Mouse (Mus musculus) testis, adult 2 months (tissue): ENCODE measurements around the gene Ucp2.

ENCODE experiments used
- CTCF ChIP-seq: fragments of 200-500 bp; IDR thresholded peaks from 2 replicates; pipeline ENCODE4 v1.5.1; 2012; ENCODE audit warnings: low read depth, mild to moderate bottlenecking, inconsistent platforms, low read length, moderate library complexity; ENCODE audit not compliant: control insufficient read depth, insufficient read depth, insufficient replicate concordance
- POLR2A ChIP-seq: fragments of 200-500 bp; IDR thresholded peaks from 2 replicates; pipeline ENCODE4 v1.6.1; 2012; ENCODE audit warnings: low read depth, mild to moderate bottlenecking, inconsistent platforms, low read length, moderate library complexity; ENCODE audit not compliant: control insufficient read depth

- no peak for TF ChIP-seq CTCF
- no peak for TF ChIP-seq POLR2A
Measured at GRCm38 (mm10) chr7:100448985-100449384, 44.2 kb upstream of the Ucp2 start.
